Mouse (Mus musculus) MEL (cell line): ENCODE measurements around the gene Sult2b1.

Experiments
- EP300 ChIP-seq, 2 experiments: IDR thresholded peaks; 2 replicates each; pipeline ENCODE4 v1.6.1; 2011; ENCODE audit warnings: improper control_type of control experiment in 2 of 2, low read length in 2 of 2, low read depth in 1 of 2, mild to moderate bottlenecking in 1 of 2
- MYC ChIP-seq: IDR thresholded peaks from 2 replicates; pipeline ENCODE4 v1.6.1; 2011; ENCODE audit warnings: low read depth, mild to moderate bottlenecking, low read length, improper control_type of control experiment, moderate library complexity
- USF1 ChIP-seq: IDR thresholded peaks from 2 replicates; pipeline ENCODE4 v1.6.1; 2014; ENCODE audit warnings: low read depth, mild to moderate bottlenecking, inconsistent platforms, low read length, improper control_type of control experiment, moderate library complexity

DNA sequence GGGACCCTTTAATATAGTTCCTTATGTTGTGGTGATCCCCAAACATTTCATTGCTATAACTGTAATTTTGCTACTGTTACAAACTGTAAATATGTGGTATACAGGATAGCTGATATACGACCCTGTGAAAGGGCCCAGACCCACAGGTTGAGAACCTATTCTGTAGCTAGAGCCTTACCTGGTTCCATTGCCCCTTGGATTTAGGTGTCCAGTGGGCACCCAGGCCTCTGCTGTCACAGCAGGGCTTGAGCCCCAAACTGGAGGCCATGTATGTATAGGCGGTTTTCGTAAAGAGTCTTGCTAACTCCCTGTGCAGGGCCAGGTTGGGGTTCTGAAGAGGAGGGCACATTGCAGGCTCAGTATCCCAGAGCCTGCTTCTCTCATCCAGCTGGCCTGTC, 68.0 kb downstream of the Sult2b1 start:
- TF ChIP-seq EP300 (IDR thresholded peaks at IDR 0.05; ENCODE audit: low read depth in 1 of 2, low read length in 2 of 2): no peak
- TF ChIP-seq MYC: no peak
- no peak for TF ChIP-seq USF1
